Mouse (Mus musculus): ENCODE data around the gene Rps6ka5. TPM values are rescaled to one million over a fixed set of nuclear protein-coding genes. Genes with fewer than 3 reads are reported as not detected.

Rps6ka5 gene
- polyA plus RNA-seq, 1 experiment from 2014 or later, result 5.7 TPM

- no peak for ATAC-seq (ENCODE audit: low FRiP score, low read depth)
- Histone ChIP-seq H3K4me1 (peaks cover 8% of the 10 kb centered on the region), H3K27ac (no peak overlapping the region), H3K9ac (no peak overlapping the region), H3K4me3 (no peak overlapping the region), H3K4me2 (replicated peaks) (no peak overlapping the region), H3K9me3 (no peaks in the 10 kb centered on the region), H3K27me3 (no peaks in the 10 kb centered on the region), H3K36me3 (no peaks in the 10 kb centered on the region)
- 60% methylated on average over 5 of the region's 5 CpGs for WGBS
Measured at GRCm38 (mm10) chr12:100609766-100610165, 117.0 kb downstream of the Rps6ka5 start.

GRCm38 (mm10) chr12:100609064-100609463 lies 117.7 kb downstream of the Rps6ka5 start:
- no peaks in the 10 kb centered on the region for H3K9me3 ChIP-seq
- ATAC-seq (ENCODE audit: low FRiP score, low read depth), result no peak
- no peak overlapping the region for H3K27ac ChIP-seq
- H3K9ac ChIP-seq, result no peak overlapping the region
- H3K4me3 ChIP-seq, result no peak overlapping the region
- no peaks in the 10 kb centered on the region for H3K36me3 ChIP-seq
- H3K4me2 ChIP-seq (replicated peaks), result no peak overlapping the region
- peaks cover 8% of the 10 kb centered on the region for H3K4me1 ChIP-seq
- no peaks in the 10 kb centered on the region for H3K27me3 ChIP-seq
- WGBS, result 44% methylated on average over 5 of the region's 5 CpGs

- Histone ChIP-seq H3K4me1 (peaks cover 8% of the 10 kb centered on the region), H3K36me3 (no peaks in the 10 kb centered on the region), H3K4me2 (replicated peaks) (no peak overlapping the region), H3K9ac (no peak overlapping the region), H3K4me3 (no peak overlapping the region), H3K27me3 (no peaks in the 10 kb centered on the region), H3K9me3 (no peaks in the 10 kb centered on the region), H3K27ac (no peak overlapping the region)
- WGBS, result 97% methylated on average over 1 of the region's 1 CpGs
- ATAC-seq (ENCODE audit: low FRiP score, low read depth), result no peak
Measured at GRCm38 (mm10) chr12:100606733-100607132, 120.0 kb downstream of the Rps6ka5 start.

- WGBS, result 56% methylated on average over 3 of the region's 3 CpGs
- Histone ChIP-seq H3K27me3 (no peaks in the 10 kb centered on the region), H3K4me1 (peaks cover 8% of the 10 kb centered on the region), H3K27ac (no peak overlapping the region), H3K9me3 (no peaks in the 10 kb centered on the region), H3K36me3 (no peaks in the 10 kb centered on the region), H3K4me3 (no peak overlapping the region), H3K4me2 (replicated peaks) (no peak overlapping the region), H3K9ac (no peak overlapping the region)
- no peak for ATAC-seq (ENCODE audit: low FRiP score, low read depth)
Measured at GRCm38 (mm10) chr12:100605596-100605995, 121.2 kb downstream of the Rps6ka5 start.

- no peak overlapping the region for H3K27ac ChIP-seq
- no peak overlapping the region for H3K4me3 ChIP-seq
- no peaks in the 10 kb centered on the region for H3K9me3 ChIP-seq
- H3K27me3 ChIP-seq, result no peaks in the 10 kb centered on the region
- WGBS, result 0% methylated on average over 1 of the region's 1 CpGs
- peaks cover 3% of the 10 kb centered on the region for H3K4me1 ChIP-seq
- no peak; the same call in 1 of the 2 replicates for ATAC-seq (ENCODE audit: low FRiP score, low read depth)
- H3K36me3 ChIP-seq, result no peaks in the 10 kb centered on the region
- H3K9ac ChIP-seq, result no peak overlapping the region
- no peak overlapping the region for H3K4me2 ChIP-seq (replicated peaks)
Measured at GRCm38 (mm10) chr12:100604540-100604939, 122.2 kb downstream of the Rps6ka5 start.

- ATAC-seq (ENCODE audit: low FRiP score, low read depth), result no peak
- Histone ChIP-seq H3K4me2 (replicated peaks) (no peak overlapping the region), H3K9me3 (no peaks in the 10 kb centered on the region), H3K27me3 (no peaks in the 10 kb centered on the region), H3K4me1 (no peaks in the 10 kb centered on the region), H3K36me3 (0 out of 2 replicates have a peak, but pooled peaks cover 4% of the 10 kb centered on the region), H3K9ac (no peak overlapping the region), H3K4me3 (no peak overlapping the region), H3K27ac (no peak overlapping the region)
- 87% methylated on average over 3 of the region's 3 CpGs for WGBS
Measured at GRCm38 (mm10) chr12:100594700-100595099, 132.1 kb downstream of the Rps6ka5 start.

GRCm38 (mm10) chr12:100586601-100587000 lies 140.2 kb downstream of the Rps6ka5 start:
- no peak overlapping the region for H3K27ac ChIP-seq
- no peak overlapping the region for H3K4me3 ChIP-seq
- H3K36me3 ChIP-seq, result no peaks in the 10 kb centered on the region
- H3K9ac ChIP-seq, result no peak overlapping the region
- no peaks in the 10 kb centered on the region for H3K9me3 ChIP-seq
- 84% methylated on average over 2 of the region's 2 CpGs for WGBS
- ATAC-seq (ENCODE audit: low FRiP score, low read depth), result no peak
- H3K27me3 ChIP-seq, result no peaks in the 10 kb centered on the region
- no peaks in the 10 kb centered on the region for H3K4me1 ChIP-seq
- no peak overlapping the region for H3K4me2 ChIP-seq (replicated peaks)

- whole genome bisulfite sequencing, result 78% methylated on average over 2 of the region's 2 CpGs
- no peaks in the 10 kb centered on the region for H3K27me3 ChIP-seq
- peaks cover 9% of the 10 kb centered on the region; the same call in 1 of the 2 replicates for H3K36me3 ChIP-seq
- no peak overlapping the region for H3K27ac ChIP-seq
- H3K4me3 ChIP-seq, result no peak overlapping the region
- no peaks in the 10 kb centered on the region for H3K4me1 ChIP-seq
- H3K4me2 ChIP-seq (replicated peaks), result no peak overlapping the region
- no peaks in the 10 kb centered on the region for H3K9me3 ChIP-seq
- H3K9ac ChIP-seq, result no peak overlapping the region
- ATAC-seq (ENCODE audit: low FRiP score, low read depth), result no peak
Measured at GRCm38 (mm10) chr12:100579221-100579620, 147.6 kb downstream of the Rps6ka5 start.

GRCm38 (mm10) chr12:100578291-100578690 lies 148.5 kb downstream of the Rps6ka5 start:
- no peak for ATAC-seq (ENCODE audit: low FRiP score, low read depth)
- Histone ChIP-seq H3K9ac (no peak overlapping the region), H3K36me3 (peaks cover 15% of the 10 kb centered on the region), H3K27ac (no peak overlapping the region), H3K9me3 (no peaks in the 10 kb centered on the region), H3K4me1 (no peaks in the 10 kb centered on the region), H3K4me2 (replicated peaks) (no peak overlapping the region), H3K27me3 (no peaks in the 10 kb centered on the region), H3K4me3 (no peak overlapping the region)
- whole genome bisulfite sequencing, result 56% methylated on average over 2 of the region's 2 CpGs

GRCm38 (mm10) chr12:100575739-100576138 lies 151.0 kb downstream of the Rps6ka5 start:
- 92% methylated on average over 3 of the region's 3 CpGs for WGBS
- no peak overlapping the region for H3K27ac ChIP-seq
- H3K9me3 ChIP-seq, result no peaks in the 10 kb centered on the region
- peaks cover 20% of the 10 kb centered on the region for H3K36me3 ChIP-seq
- H3K4me3 ChIP-seq, result no peak overlapping the region
- H3K4me2 ChIP-seq (replicated peaks), result no peak overlapping the region
- no peak overlapping the region for H3K9ac ChIP-seq
- H3K27me3 ChIP-seq, result no peaks in the 10 kb centered on the region
- ATAC-seq (ENCODE audit: low FRiP score, low read depth), result no peak
- H3K4me1 ChIP-seq, result no peaks in the 10 kb centered on the region

GRCm38 (mm10) chr12:100570522-100571072 lies 156.2 kb downstream of the Rps6ka5 start:
- H3K27me3 ChIP-seq, result no peaks in the 10 kb centered on the region
- no peak overlapping the region for H3K4me3 ChIP-seq
- H3K36me3 ChIP-seq, result peaks cover 16% of the 10 kb centered on the region; the same call in 1 of the 2 replicates
- no peaks in the 10 kb centered on the region for H3K4me1 ChIP-seq
- H3K27ac ChIP-seq, result no peak overlapping the region
- no peak overlapping the region for H3K4me2 ChIP-seq (replicated peaks)
- no peak overlapping the region for H3K9ac ChIP-seq
- no peak for ATAC-seq (ENCODE audit: low FRiP score, low read depth)
- WGBS, result 82% methylated on average over 12 of the region's 12 CpGs
- H3K9me3 ChIP-seq, result no peaks in the 10 kb centered on the region

- Histone ChIP-seq H3K27ac (no peak overlapping the region), H3K4me2 (replicated peaks) (no peak overlapping the region), H3K9ac (no peak overlapping the region), H3K4me1 (no peaks in the 10 kb centered on the region), H3K36me3 (peaks cover 12% of the 10 kb centered on the region; the same call in 1 of the 2 replicates), H3K9me3 (no peaks in the 10 kb centered on the region), H3K4me3 (no peak overlapping the region), H3K27me3 (no peaks in the 10 kb centered on the region)
- WGBS, result 82% methylated on average over 7 of the region's 7 CpGs
- no peak for ATAC-seq (ENCODE audit: low FRiP score, low read depth)
Measured at GRCm38 (mm10) chr12:100568831-100569230, 158.0 kb downstream of the Rps6ka5 start.

- 83% methylated on average over 6 of the region's 6 CpGs for WGBS
- Histone ChIP-seq H3K36me3 (peaks cover 13% of the 10 kb centered on the region), H3K4me1 (no peaks in the 10 kb centered on the region), H3K9me3 (no peaks in the 10 kb centered on the region), H3K4me2 (replicated peaks) (no peak overlapping the region), H3K27ac (no peak overlapping the region), H3K4me3 (no peak overlapping the region), H3K9ac (no peak overlapping the region), H3K27me3 (no peaks in the 10 kb centered on the region)
- ATAC-seq (ENCODE audit: low FRiP score, low read depth), result no peak
Measured at GRCm38 (mm10) chr12:100568105-100568504, 158.7 kb downstream of the Rps6ka5 start.
